Mouse (Mus musculus) megakaryocyte, embryonic 14.5 days (primary cell): ENCODE results near the gene Atg16l2. TPM values are rescaled to one million over a fixed set of nuclear protein-coding genes. Genes with fewer than 3 reads are reported as not detected.

Source experiments
- H3K27me3 ChIP-seq: replicated peaks from 2 replicates; pipeline ENCODE3; 2012; ENCODE audit warnings: inconsistent platforms
- H3K36me3 ChIP-seq: replicated peaks from 2 replicates; pipeline ENCODE3; 2012; ENCODE audit warnings: low read length, inconsistent platforms, mixed read lengths
- H3K4me1 ChIP-seq: 2 replicates; pipeline ENCODE4 v1.6.1; 2012; ENCODE audit warnings: inconsistent platforms
- H3K4me3 ChIP-seq: replicated peaks from 2 replicates; pipeline ENCODE3; 2012; ENCODE audit warnings: moderate library complexity, mild to moderate bottlenecking, inconsistent platforms
- H3K9me3 ChIP-seq: 2 replicates; pipeline ENCODE4 v1.6.1; 2012; ENCODE audit warnings: inconsistent platforms
- FLI1 ChIP-seq: IDR thresholded peaks from 2 replicates; pipeline ENCODE4 v1.6.1; 2012; ENCODE audit warnings: low read length, inconsistent platforms, mixed read lengths
- GATA1 ChIP-seq: IDR thresholded peaks from 3 replicates; pipeline ENCODE4 v1.6.1; 2012; ENCODE audit warnings: mixed read lengths, low read length, inconsistent platforms, borderline replicate concordance
- polyA plus RNA-seq: library from polyadenylated mRNA; stranded (reverse); fragments of >175 nt; gene quantifications from 2 replicates; pipeline ENCODE4 v1.2.3, GENCODE M21; 2012; ENCODE audit warnings: low replicate concordance; ENCODE audit not compliant: insufficient read depth

Atg16l2 gene
- polyA plus RNA-seq, 1 experiment = 7.8 TPM

GRCm38 (mm10) chr7:101323141-101323594 lies 21.1 kb upstream of the Atg16l2 start:
- Histone ChIP-seq H3K4me1 (peaks cover 91% of the 10 kb centered on the region), H3K4me3 (peak overlapping the region; percentile 62), H3K9me3 (no peaks in the 10 kb centered on the region), H3K36me3 (peaks cover 60% of the 10 kb centered on the region), H3K27me3 (peaks cover 12% of the 10 kb centered on the region)
- TF ChIP-seq GATA1 (no peak), FLI1 (no peak)

- Histone ChIP-seq H3K4me3 (peak overlapping the region; percentile 94), H3K36me3 (peaks cover 41% of the 10 kb centered on the region), H3K4me1 (peaks cover 93% of the 10 kb centered on the region), H3K9me3 (no peaks in the 10 kb centered on the region), H3K27me3 (peaks cover 7% of the 10 kb centered on the region)
- TF ChIP-seq FLI1 (no peak), GATA1 (no peak)
Measured at GRCm38 (mm10) chr7:101321218-101321827, 19.3 kb upstream of the Atg16l2 start.

- peaks cover 96% of the 10 kb centered on the region for H3K4me1 ChIP-seq
- peak overlapping the region; percentile 94 for H3K4me3 ChIP-seq
- H3K9me3 ChIP-seq = no peaks in the 10 kb centered on the region
- no peak for TF ChIP-seq GATA1
- no peak for TF ChIP-seq FLI1
- peaks cover 7% of the 10 kb centered on the region for H3K27me3 ChIP-seq
- peaks cover 37% of the 10 kb centered on the region for H3K36me3 ChIP-seq
Measured at GRCm38 (mm10) chr7:101320399-101321217, 18.6 kb upstream of the Atg16l2 start.

- Histone ChIP-seq H3K9me3 (no peaks in the 10 kb centered on the region), H3K27me3 (peaks cover 7% of the 10 kb centered on the region), H3K4me1 (peaks cover 96% of the 10 kb centered on the region), H3K36me3 (peaks cover 29% of the 10 kb centered on the region), H3K4me3 (peak overlapping the region; percentile 50)
- no peak for TF ChIP-seq FLI1
- no peak for TF ChIP-seq GATA1
Measured at GRCm38 (mm10) chr7:101319796-101320195, 17.7 kb upstream of the Atg16l2 start.

GRCm38 (mm10) chr7:101318848-101319247 lies 16.8 kb upstream of the Atg16l2 start:
- TF ChIP-seq GATA1 (no peak), FLI1 (no peak)
- Histone ChIP-seq H3K4me3 (peak overlapping the region; percentile 4), H3K36me3 (peaks cover 20% of the 10 kb centered on the region), H3K27me3 (peaks cover 7% of the 10 kb centered on the region), H3K9me3 (no peaks in the 10 kb centered on the region), H3K4me1 (peaks cover 94% of the 10 kb centered on the region)

GRCm38 (mm10) chr7:101317014-101317413 lies 15.0 kb upstream of the Atg16l2 start, which contains the start of gene Stard10:
Gene Stard10, plus strand, starts transcription at chr7:101317086.
- H3K27me3 ChIP-seq = peaks cover 6% of the 10 kb centered on the region
- TF ChIP-seq GATA1 (no peak), FLI1 (no peak)
- H3K36me3 ChIP-seq = peaks cover 4% of the 10 kb centered on the region
- peaks cover 90% of the 10 kb centered on the region for H3K4me1 ChIP-seq
- H3K9me3 ChIP-seq = no peaks in the 10 kb centered on the region
- H3K4me3 ChIP-seq = peak within 1 kb of the TSS; percentile 12

GRCm38 (mm10) chr7:101316591-101317001 lies 14.5 kb upstream of the Atg16l2 start:
- TF ChIP-seq GATA1 = peak; percentile 56; the same call in 1 of the 3 replicates
- TF ChIP-seq FLI1 = no peak
- Histone ChIP-seq H3K4me3 (no peak overlapping the region), H3K4me1 (peaks cover 90% of the 10 kb centered on the region)

GRCm38 (mm10) chr7:101315699-101316098 lies 13.6 kb upstream of the Atg16l2 start:
- Histone ChIP-seq H3K4me3 (peak overlapping the region; percentile 12), H3K36me3 (no peaks in the 10 kb centered on the region), H3K27me3 (no peaks in the 10 kb centered on the region), H3K4me1 (peaks cover 93% of the 10 kb centered on the region), H3K9me3 (no peaks in the 10 kb centered on the region)
- no peak for TF ChIP-seq FLI1

More at GRCm38 (mm10) chr7:101316591-101317001, 14.5 kb upstream of the Atg16l2 start:
- Histone ChIP-seq H3K9me3 (no peaks in the 10 kb centered on the region), H3K27me3 (peaks cover 2% of the 10 kb centered on the region), H3K36me3 (no peaks in the 10 kb centered on the region)

GRCm38 (mm10) chr7:101314396-101314795 lies 12.3 kb upstream of the Atg16l2 start:
- Histone ChIP-seq H3K4me3 (no peak overlapping the region), H3K9me3 (no peaks in the 10 kb centered on the region), H3K4me1 (peaks cover 89% of the 10 kb centered on the region), H3K36me3 (no peaks in the 10 kb centered on the region), H3K27me3 (no peaks in the 10 kb centered on the region)
- TF ChIP-seq FLI1 = no peak
- no peak for TF ChIP-seq GATA1

- no peaks in the 10 kb centered on the region for H3K9me3 ChIP-seq
- no peak overlapping the region for H3K4me3 ChIP-seq
- H3K4me1 ChIP-seq = peaks cover 80% of the 10 kb centered on the region
- TF ChIP-seq FLI1 (no peak), GATA1 (no peak)
- no peaks in the 10 kb centered on the region for H3K36me3 ChIP-seq
- H3K27me3 ChIP-seq = no peaks in the 10 kb centered on the region
Measured at GRCm38 (mm10) chr7:101313033-101313432, 11.0 kb upstream of the Atg16l2 start.
